Mouse (Mus musculus) erythroblast, embryonic 14.5 days (primary cell): Measurements from ENCODE around the gene Vps41.

ENCODE experiments used
- GATA1 ChIP-seq: IDR thresholded peaks from 2 replicates; pipeline ENCODE4 v1.6.1; 2012; ENCODE audit warnings: low read length, inconsistent platforms, mixed read lengths
- TAL1 ChIP-seq: IDR thresholded peaks from 3 replicates; pipeline ENCODE4 v1.6.1; 2012; ENCODE audit warnings: low read length, inconsistent platforms, mixed read lengths

- TF ChIP-seq TAL1 (no peak), GATA1 (no peak)
Measured at GRCm38 (mm10) chr13:18843546-18843945, 126.5 kb downstream of the Vps41 start.
